Mouse (Mus musculus) C2C12 (cell line): ENCODE measurements at regions not wholly inside any gene's neighbourhood (a gene's known extent, or its start where the extent isn't known, plus 50 kb on each side); places are given as distances from the start of the nearest gene placed in this dataset.

Experiments used
- H3K27me3 ChIP-seq: one replicate; pipeline ENCODE4 v1.6.1; 2011; ENCODE audit not compliant: control insufficient read depth, insufficient read depth, insufficient read length
- H3K36me3 ChIP-seq: one replicate; pipeline ENCODE4 v1.6.1; 2011; ENCODE audit not compliant: control insufficient read depth, insufficient read depth
- H3K4me3 ChIP-seq: one replicate; pipeline ENCODE4 v1.5.1; 2011; ENCODE audit warnings: mild to moderate bottlenecking, control low read depth; ENCODE audit not compliant: poor library complexity, insufficient read depth, severe bottlenecking
- H3K79me2 ChIP-seq: one replicate; pipeline ENCODE4 v1.6.1; 2011; ENCODE audit not compliant: control insufficient read depth, insufficient read depth
- H3K79me3 ChIP-seq: one replicate; pipeline ENCODE4 v1.6.1; 2011; ENCODE audit warnings: low read depth, control low read depth
- H3ac ChIP-seq: one replicate; pipeline ENCODE3; 2011; ENCODE audit warnings: low read depth; ENCODE audit not compliant: control insufficient read depth, insufficient read length
- CEBPB ChIP-seq: IDR thresholded peaks from one replicate; pipeline ENCODE4 v1.6.1; 2011; ENCODE audit warnings: low read depth, mild to moderate bottlenecking, control low read depth, moderate library complexity
- CTCF ChIP-seq: IDR thresholded peaks from one replicate; pipeline ENCODE4 v1.5.1; 2011; ENCODE audit not compliant: control insufficient read depth, insufficient read depth, insufficient read length
- FOSL1 ChIP-seq: IDR thresholded peaks from one replicate; pipeline ENCODE4 v1.8.0; 2011; ENCODE audit warnings: mild to moderate bottlenecking, low read length; ENCODE audit not compliant: poor library complexity, insufficient read depth, severe bottlenecking
- MAX ChIP-seq: IDR thresholded peaks from one replicate; pipeline ENCODE4 v1.6.1; 2011; ENCODE audit warnings: mild to moderate bottlenecking, control low read depth
- MYOD1 ChIP-seq: IDR thresholded peaks from one replicate; pipeline ENCODE4 v1.6.1; 2011; ENCODE audit warnings: low read depth; ENCODE audit not compliant: control insufficient read depth, insufficient read length
- MYOG ChIP-seq: IDR thresholded peaks from one replicate; pipeline ENCODE4 v1.6.1; 2011; ENCODE audit not compliant: control insufficient read depth, insufficient read length; ENCODE audit errors: extremely low read depth
- USF1 ChIP-seq: IDR thresholded peaks from one replicate; pipeline ENCODE4 v1.6.1; 2011; ENCODE audit warnings: low read depth, mild to moderate bottlenecking, control low read depth, moderate library complexity

DNA sequence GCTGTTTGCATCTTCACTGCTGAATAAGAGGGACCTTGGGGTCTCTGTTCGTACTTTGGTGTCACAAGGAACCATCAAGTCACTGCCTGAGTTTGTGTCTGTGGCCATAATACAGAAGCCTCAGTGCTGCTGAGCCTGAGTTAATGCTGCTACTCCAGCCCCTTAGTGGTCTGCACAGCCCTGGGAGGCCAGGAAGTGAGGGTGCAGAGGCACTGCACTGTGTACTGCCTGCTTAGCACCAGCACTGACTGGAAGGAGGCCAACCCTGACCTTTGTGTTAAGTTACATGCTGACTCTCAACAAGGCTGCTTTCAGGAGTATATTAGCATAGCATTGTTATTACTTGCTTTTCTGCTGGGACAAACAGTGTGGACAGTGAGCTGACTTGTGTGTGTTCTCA lies 86.9 kb upstream of the Tmtc1 start:
- TF ChIP-seq MYOG (no peak), FOSL1 (no peak), MYOD1 (no peak), CTCF (no peak), MAX (no peak), USF1 (no peak), CEBPB (no peak)
- Histone ChIP-seq H3K36me3 (no peaks in the 10 kb centered on the region), H3K79me2 (no peaks in the 10 kb centered on the region), H3K79me3 (no peaks in the 10 kb centered on the region), H3K4me3 (no peak overlapping the region), H3ac (no peak overlapping the region), H3K27me3 (no peaks in the 10 kb centered on the region)

DNA sequence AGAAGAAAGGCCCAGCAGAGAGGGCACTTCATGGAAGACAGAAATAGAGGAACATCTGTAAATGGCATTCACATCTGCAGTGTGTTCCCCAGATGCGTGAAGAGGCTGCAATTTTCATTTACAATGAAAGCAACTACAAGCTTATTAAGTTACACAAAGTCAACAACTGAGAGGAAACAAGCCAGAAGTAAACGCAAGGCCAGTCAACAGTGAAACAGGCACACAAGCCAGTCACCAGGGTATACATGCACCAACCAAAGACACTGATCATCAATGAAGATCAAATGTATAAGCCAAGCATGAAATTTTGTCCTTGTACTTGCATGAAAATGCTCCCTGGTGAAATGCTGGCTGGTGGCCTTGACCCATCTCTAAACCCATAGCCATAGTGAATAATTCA lies 84.4 kb upstream of the Tmtc1 start:
- H3K79me2 ChIP-seq, result no peaks in the 10 kb centered on the region
- no peaks in the 10 kb centered on the region for H3K27me3 ChIP-seq
- no peaks in the 10 kb centered on the region for H3K36me3 ChIP-seq
- H3ac ChIP-seq, result no peak overlapping the region
- H3K79me3 ChIP-seq, result no peaks in the 10 kb centered on the region
- H3K4me3 ChIP-seq, result no peak overlapping the region
- TF ChIP-seq MYOG (no peak), MAX (no peak), CEBPB (no peak), MYOD1 (no peak), USF1 (no peak), CTCF (no peak), FOSL1 (no peak)

DNA sequence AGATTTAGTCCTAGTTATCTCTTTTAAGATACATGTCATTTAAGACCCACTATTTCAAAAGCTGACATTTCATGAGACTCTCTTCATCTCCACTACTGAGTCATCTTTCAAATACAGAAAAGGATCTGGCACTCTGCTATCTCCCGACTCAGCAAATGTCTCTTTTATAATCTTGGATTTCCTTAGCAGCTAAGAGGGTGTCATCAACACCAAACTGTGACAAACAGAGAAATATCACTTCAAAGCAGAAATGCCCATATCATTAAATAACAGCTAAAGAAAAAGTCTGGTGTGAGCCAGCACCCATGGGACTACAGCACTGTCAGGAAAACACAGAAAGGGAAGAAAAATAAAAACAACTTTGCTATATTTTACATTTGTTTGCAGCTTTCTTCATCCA lies 78.7 kb upstream of the Tmtc1 start:
- no peaks in the 10 kb centered on the region for H3K79me2 ChIP-seq
- TF ChIP-seq USF1, result no peak
- no peak for TF ChIP-seq CEBPB
- TF ChIP-seq FOSL1, result no peak
- no peak for TF ChIP-seq MAX
- no peak for TF ChIP-seq CTCF
- TF ChIP-seq MYOG, result no peak
- no peak overlapping the region for H3ac ChIP-seq
- no peaks in the 10 kb centered on the region for H3K27me3 ChIP-seq
- no peaks in the 10 kb centered on the region for H3K36me3 ChIP-seq
- H3K79me3 ChIP-seq, result no peaks in the 10 kb centered on the region
- H3K4me3 ChIP-seq, result no peak overlapping the region

- Histone ChIP-seq H3K79me3 (no peaks in the 10 kb centered on the region), H3K36me3 (no peaks in the 10 kb centered on the region), H3ac (no peak overlapping the region), H3K4me3 (no peak overlapping the region), H3K27me3 (no peaks in the 10 kb centered on the region), H3K79me2 (no peaks in the 10 kb centered on the region)
- TF ChIP-seq FOSL1 (no peak), MYOD1 (no peak), CTCF (no peak), CEBPB (no peak), MAX (no peak), USF1 (no peak), MYOG (no peak)
Observed at GRCm38 (mm10) chr6:148517536-148518245, 73.5 kb upstream of the Tmtc1 start.

DNA sequence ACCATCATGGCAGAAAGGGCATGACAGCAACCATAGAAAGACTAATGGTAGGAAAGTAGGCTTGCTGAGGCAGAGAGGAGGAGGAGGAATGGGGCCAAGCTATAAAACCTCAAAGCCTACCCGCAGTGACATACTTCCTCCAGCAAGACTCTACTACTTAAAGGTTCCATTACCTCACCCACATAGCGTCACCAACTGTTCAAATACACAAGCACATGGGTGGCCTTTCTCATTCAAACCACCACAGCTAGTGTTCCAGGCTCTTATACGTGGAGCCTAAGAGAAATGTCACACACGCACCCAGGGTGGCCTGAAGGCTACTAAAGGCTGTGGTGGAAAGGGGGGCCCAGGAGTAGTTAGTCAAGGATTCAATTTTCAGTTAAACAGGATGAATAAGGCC lies 72.5 kb upstream of the Tmtc1 start:
- H3ac ChIP-seq, result no peak overlapping the region
- H3K4me3 ChIP-seq, result no peak overlapping the region

GRCm38 (mm10) chr6:148515105-148515504 lies 70.9 kb upstream of the Tmtc1 start:
- Histone ChIP-seq H3K27me3 (no peaks in the 10 kb centered on the region), H3K36me3 (no peaks in the 10 kb centered on the region), H3K79me2 (no peaks in the 10 kb centered on the region), H3K79me3 (no peaks in the 10 kb centered on the region), H3ac (no peak overlapping the region), H3K4me3 (no peak overlapping the region)
- TF ChIP-seq MAX (no peak), CTCF (no peak), MYOD1 (no peak), MYOG (no peak), FOSL1 (no peak), USF1 (no peak), CEBPB (no peak)

More for the DNA sequence above, 72.5 kb upstream of the Tmtc1 start:
- no peaks in the 10 kb centered on the region for H3K36me3 ChIP-seq
- H3K79me3 ChIP-seq, result no peaks in the 10 kb centered on the region
- TF ChIP-seq CEBPB (no peak), FOSL1 (no peak), USF1 (no peak), CTCF (no peak), MYOG (no peak), MAX (no peak), MYOD1 (no peak)
- no peaks in the 10 kb centered on the region for H3K79me2 ChIP-seq
- H3K27me3 ChIP-seq, result no peaks in the 10 kb centered on the region
